8 mouse cellular contexts compared by ENCODE assay signal in genomic region chr5:124187508-124188311, GRCm38 (mm10).
DNase-seq lines count a peak whose midpoint lies in the region; ATAC-seq and TF ChIP-seq lines count a peak whose summit lies in the region.

No protein-coding gene starts in this region.

- WGBS in hindbrain, embryonic 14.5 days = 41% methylated on average over 12 of the region's 12 CpGs
- 56% methylated on average over 11 of the region's 12 CpGs for whole genome bisulfite sequencing in limb, embryonic 14.5 days

- DNase-seq in kidney, adult 9 months = peak; percentile 49
- no peak for DNase-seq in kidney, adult 11 months
- DNase-seq in hindbrain, embryonic 14.5 days (ENCODE audit: low spot score) = no peak
- no peak for DNase-seq in limb, embryonic 14.5 days (ENCODE audit: low spot score)
- DNase-seq in right cerebral cortex, postnatal 4 days = peak; percentile 37
- DNase-seq in c-Kit-positive CD71-positive TER-119-positive erythroid progenitor cells, embryonic 14.5 days (ENCODE audit: low spot score) = no peak

- H3K27ac ChIP-seq in hindbrain, embryonic 14.5 days = peak overlapping the region; percentile 88
- H3K27ac ChIP-seq in limb, embryonic 14.5 days (replicated peaks; ENCODE audit: low read depth, low read length) = peak overlapping the region; percentile 33; the same call in 1 of the 2 replicates

- ATAC-seq in common myeloid progenitor, adult 5-6 weeks (replicated peaks; ENCODE audit: low read depth, poor library complexity, severe bottlenecking) = 0 out of 2 replicates have a peak, but pooled peaks have one; percentile 4
- no peak for ATAC-seq in hindbrain, embryonic 14.5 days (ENCODE audit: low FRiP score)
- ATAC-seq in limb, embryonic 14.5 days (ENCODE audit: low FRiP score, low read depth) = no peak
- no peak for ATAC-seq in erythroblast, adult 5-6 weeks (replicated peaks; ENCODE audit: low FRiP score, poor library complexity, severe bottlenecking)

- 0 out of 2 replicates have a peak overlapping the region, but pooled peaks have one; percentile 29 for H3K4me3 ChIP-seq in hindbrain, embryonic 14.5 days (replicated peaks; ENCODE audit: low read length)
- H3K4me3 ChIP-seq in limb, embryonic 14.5 days (replicated peaks; ENCODE audit: low read length) = peak overlapping the region; percentile 17; the same call in 1 of the 2 replicates

- no peak for TF ChIP-seq POLR2A in limb, embryonic 14.5 days (IDR thresholded peaks at IDR 0.05; ENCODE audit: borderline replicate concordance, extremely low read depth, insufficient read depth, insufficient read length)

- H3K9ac ChIP-seq in hindbrain, embryonic 14.5 days = peak overlapping the region; percentile 60
- H3K9ac ChIP-seq in limb, embryonic 14.5 days (ENCODE audit: low read depth, low read length, severe bottlenecking) = peak overlapping the region; percentile 38

- no peaks in the 10 kb centered on the region for H3K27me3 ChIP-seq in hindbrain, embryonic 14.5 days (ENCODE audit: control insufficient read depth, insufficient read depth, low read length)
- H3K27me3 ChIP-seq in limb, embryonic 14.5 days (ENCODE audit: control insufficient read depth, insufficient read depth, low read length) = no peaks in the 10 kb centered on the region

- H3K4me2 ChIP-seq in hindbrain, embryonic 14.5 days (replicated peaks) = peak overlapping the region; percentile 62
- H3K4me2 ChIP-seq in limb, embryonic 14.5 days (replicated peaks; ENCODE audit: low read depth, low read length, severe bottlenecking) = peak overlapping the region; percentile 39

- no peaks in the 10 kb centered on the region for H3K9me3 ChIP-seq in hindbrain, embryonic 14.5 days (ENCODE audit: control insufficient read depth, low read length)
- H3K9me3 ChIP-seq in limb, embryonic 14.5 days (ENCODE audit: control insufficient read depth, low read length) = no peaks in the 10 kb centered on the region

- H3K36me3 ChIP-seq in hindbrain, embryonic 14.5 days (replicated peaks; ENCODE audit: control insufficient read depth, insufficient read depth) = no peaks in the 10 kb centered on the region
- no peaks in the 10 kb centered on the region for H3K36me3 ChIP-seq in limb, embryonic 14.5 days (ENCODE audit: control insufficient read depth, insufficient read depth, low read length)

- peaks cover 68% of the 10 kb centered on the region for H3K4me1 ChIP-seq in hindbrain, embryonic 14.5 days (replicated peaks; ENCODE audit: control insufficient read depth, insufficient read depth, low read length)
- peaks cover 52% of the 10 kb centered on the region for H3K4me1 ChIP-seq in limb, embryonic 14.5 days (ENCODE audit: control insufficient read depth, insufficient read depth, low read length)

Comparison
In these comparisons a context has a peak if more than half of its experiments do, and no peak if none do; other contexts are left out.
1. DNase-seq: peak in kidney, adult 9 months (single experiment) and right cerebral cortex, postnatal 4 days (single experiment); none in kidney, adult 11 months (single experiment), hindbrain, embryonic 14.5 days (single experiment), limb, embryonic 14.5 days (single experiment) and c-Kit-positive CD71-positive TER-119-positive erythroid progenitor cells, embryonic 14.5 days (single experiment).